Mouse (Mus musculus) liver (tissue): ENCODE measurements around the gene Tmem51.

Source experiments
- DNase-seq: peaks from one replicate; pipeline ENCODE4 v3.0.0-alpha.2; 2020; ENCODE audit warnings: mixed read lengths

Gene Tmem51

DNA sequence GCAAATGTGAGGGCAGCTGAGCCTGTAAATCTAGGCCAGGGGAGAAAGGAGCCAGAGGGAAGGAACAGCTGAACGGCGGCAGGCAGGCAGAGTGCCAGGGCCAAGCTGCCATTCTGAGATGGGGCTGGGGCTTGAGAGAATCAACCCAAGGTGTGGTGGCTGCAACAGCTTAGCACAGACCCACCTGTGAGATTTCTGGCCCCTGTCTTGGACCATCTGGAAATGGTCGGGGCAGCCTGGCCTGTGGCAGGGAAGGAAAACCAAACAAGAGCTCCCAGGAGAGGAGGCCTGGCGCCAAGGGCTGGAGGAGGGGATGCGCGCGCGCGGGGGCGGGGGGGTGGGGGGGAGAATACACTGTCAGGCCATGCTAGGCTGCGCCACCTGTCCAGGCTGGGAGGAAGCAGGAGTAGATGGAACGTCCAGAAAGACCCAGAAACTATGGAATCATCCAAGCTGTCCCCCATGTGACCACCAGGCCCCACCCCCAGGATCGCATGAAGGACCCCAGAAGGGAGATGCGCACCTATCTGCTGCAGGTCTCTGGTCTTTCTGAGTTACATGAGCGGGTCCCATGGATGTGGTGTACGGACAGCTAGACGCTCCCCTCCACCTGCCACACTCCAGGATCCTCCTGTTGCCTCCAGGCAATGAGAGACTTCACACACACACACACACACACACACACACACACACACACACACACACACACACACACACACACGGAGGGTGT, 3.0 kb downstream of the Tmem51 start:
- no peak for DNase-seq

DNA sequence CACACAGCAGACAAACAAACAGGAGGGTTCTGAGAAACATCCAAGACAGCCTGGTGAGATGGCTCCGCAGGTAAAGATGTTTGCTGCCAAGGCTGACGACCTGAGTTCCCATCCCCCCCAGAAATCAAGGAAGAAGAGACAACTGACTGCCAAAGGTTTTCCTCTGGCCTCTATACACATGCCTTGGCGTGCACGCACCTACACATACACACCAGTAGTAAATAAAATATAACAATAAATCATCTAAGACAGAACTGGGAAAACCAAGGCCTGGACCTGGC, 3.7 kb downstream of the Tmem51 start:
- no peak for DNase-seq

DNA sequence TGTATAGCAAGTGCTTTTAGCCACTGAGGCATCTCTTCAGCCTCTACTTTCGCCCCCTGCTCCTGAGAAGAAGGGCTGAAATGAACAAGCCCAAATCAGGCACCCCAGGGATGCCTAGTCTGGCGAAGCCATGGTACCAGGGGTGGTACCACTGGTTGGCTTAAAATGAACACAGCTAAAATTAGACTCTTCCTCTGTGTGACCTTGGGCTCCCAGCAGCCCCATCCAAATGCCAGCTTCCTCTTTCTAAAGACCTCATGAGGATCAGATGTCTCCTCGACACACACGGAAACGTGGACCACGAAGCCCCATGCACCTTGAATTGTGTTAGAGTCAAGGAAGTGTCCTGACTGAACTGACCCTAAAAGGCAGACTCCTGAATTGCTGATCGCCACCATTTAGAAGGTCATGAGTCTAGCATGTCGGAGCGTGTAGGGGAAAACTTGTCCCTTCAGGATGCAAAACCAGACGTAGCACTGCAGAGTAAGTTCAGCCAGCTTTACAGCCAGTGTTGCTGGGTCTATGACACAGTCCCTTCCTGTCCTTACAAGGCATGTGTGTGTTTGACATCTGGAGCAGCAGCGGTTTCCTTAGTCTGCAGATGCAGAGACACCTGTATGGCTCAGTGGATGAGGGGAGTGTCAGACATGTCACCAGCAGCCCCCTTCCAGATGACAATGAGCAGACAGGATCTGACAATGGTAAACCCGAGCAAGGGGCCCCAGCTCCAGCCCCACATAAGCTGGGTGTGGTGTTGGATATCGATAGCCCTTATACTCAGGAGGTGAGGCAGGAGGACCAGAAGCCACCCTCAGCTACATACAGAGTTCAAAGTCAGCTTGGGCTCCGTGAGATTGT, 4.2 kb downstream of the Tmem51 start:
- DNase-seq, result no peak

DNA sequence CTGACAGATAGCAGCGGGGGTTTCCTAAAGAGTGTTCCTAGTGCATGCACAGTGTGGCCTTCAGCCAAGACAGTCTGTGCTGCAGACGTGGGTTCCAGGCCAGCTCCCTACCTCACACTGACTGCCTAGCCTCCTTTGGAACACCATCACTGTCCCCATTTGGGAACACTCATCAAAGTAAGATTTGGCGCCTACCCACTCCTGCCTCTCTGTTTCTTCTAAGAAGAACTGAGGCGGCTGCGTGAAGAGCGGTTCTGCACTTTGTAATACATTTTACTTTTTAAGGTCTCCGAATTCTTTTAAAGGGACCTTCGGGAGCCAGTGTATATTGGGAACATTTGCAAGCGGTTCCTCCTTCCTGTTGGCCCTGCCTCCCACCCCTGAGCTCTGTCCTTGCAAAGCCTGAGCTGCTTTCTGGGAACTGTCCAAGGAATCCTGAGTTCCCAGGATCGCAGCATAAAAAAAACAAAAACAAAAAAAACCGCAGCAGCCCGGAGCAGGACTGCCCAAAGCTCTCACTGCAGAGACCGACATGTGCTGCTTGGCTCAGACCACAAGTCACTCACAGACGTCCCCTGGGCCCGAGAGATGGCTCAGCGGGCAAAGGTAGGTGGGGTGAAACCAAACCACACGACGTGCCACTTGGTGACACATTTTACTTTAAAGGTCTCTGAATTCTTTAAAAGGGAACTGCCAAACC, 6.4 kb downstream of the Tmem51 start:
- DNase-seq, result no peak

DNA sequence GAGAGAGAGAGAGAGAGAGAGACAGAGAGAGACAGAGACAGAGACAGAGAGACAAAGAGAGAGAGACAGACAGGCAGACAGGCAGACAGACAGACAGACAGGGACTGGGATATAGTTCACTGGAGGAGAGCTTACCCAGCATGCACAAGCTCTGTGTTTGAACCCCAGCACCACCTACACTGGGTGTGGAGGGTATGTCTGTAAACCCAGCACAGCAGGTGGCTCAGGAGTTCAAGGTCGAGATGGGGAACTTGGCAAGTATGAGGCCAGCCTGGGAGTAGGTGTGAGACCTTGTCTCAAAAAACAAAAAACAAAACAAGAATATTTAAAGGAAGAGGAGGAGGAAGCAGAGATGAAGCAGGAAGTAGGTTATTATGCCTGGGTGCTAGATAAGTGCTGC, 7.2 kb downstream of the Tmem51 start:
- no peak for DNase-seq

DNA sequence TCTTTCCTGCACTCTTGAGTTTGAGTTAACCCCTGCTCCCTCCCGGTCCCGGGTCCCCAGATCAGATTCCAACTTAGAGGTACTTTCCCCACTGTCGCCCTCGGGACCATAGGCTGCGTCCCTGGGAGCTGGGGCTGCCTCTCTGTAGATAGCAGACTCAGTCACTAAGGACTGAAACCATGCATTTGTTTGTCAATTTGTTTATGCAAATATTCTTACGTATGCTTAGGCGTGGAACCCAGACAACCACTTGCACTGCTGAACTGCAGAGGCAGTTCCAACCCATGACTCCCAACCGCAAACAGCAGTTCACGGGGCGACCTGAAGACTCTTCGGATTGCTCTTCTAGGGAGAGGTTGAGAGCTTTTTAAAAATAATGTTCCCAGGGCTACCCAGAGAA, 8.2 kb downstream of the Tmem51 start:
- no peak for DNase-seq

DNA sequence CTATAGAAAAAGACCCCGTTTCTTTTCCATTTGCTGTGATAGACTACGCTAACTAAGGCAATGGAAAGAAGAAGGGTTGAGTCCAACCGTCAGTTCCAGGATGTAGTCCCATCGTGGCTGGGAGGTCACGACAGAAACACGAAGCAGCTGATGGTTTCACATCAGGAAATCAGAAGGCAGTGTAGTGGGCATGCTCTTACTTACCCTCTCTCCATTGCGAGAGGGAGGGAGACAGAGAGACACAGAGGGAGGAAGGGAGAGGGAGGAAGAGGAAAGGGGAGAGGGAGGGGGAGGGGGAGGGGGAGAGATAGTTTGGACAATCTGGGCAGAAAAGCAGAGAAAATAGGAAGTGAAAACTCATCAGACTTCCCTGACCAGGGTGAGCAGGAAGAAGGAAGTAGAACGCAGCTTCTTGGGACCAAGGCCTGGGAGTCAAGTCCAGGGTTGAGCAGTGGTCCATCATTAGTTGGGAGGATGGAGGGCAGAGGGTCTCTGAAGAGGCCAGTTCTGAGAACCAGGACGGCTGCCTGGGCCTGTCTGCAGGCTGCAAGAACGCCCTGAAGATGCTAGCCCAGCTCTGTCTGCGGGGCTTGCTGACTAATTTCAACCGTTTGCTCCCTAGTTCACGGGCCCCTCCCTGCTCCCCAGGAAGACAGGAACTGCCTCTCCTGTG, 9.9 kb downstream of the Tmem51 start:
- no peak for DNase-seq

DNA sequence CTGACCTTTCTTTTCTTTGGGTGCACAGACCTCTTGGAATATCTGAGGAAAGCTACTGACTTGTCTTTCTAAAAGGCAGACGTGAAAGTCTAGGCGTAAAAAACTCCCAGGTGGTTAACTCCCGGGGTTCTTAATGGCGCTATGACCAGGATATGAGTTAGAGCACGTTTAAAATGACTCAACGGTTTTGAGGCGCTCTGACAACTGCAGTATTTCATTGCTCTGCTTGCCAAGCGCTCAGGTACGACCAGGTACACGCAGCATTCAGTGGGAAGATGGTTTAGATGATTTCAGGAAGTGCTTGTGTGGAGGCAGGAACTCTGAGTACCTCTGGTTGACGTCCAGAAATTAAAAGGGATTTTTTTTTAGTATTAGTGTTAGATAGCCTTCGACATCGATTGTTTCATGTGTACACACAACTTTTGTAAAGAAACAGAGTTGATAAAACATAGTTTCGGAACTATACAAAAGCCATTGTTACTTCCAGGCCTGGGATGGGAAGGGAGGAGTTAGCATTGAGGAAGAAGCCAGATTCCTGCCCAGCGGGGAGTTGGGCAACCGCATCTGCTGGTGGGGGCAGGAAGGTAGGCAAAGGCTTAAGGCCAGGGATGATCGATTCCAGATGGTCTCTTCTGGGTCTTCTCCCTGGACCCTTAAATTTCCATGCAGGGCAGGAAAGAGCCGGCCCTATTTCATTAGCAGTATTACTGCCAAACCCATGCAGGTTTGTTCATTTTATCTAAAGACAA, 12.7 kb downstream of the Tmem51 start:
- no peak for DNase-seq

DNA sequence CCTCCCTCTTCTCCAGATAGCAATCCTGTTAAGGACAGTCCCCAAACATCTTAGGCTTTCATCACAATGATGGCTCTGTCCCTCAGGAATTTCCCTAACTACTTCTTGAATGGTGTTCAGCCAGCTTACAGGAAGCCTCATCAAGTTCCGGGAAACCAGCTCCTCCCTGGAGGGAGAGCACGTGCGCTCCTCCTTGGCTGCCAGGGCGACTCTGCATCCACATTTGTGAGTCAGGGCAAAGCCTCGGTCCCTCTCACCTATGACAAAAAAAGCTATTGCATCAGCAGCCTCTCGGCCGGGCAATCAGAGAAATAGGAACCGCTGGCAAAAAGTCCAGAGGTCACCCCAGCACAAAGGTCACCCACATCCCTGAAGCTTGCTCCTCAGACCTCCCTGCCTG, 13.3 kb downstream of the Tmem51 start:
- no peak for DNase-seq

DNA sequence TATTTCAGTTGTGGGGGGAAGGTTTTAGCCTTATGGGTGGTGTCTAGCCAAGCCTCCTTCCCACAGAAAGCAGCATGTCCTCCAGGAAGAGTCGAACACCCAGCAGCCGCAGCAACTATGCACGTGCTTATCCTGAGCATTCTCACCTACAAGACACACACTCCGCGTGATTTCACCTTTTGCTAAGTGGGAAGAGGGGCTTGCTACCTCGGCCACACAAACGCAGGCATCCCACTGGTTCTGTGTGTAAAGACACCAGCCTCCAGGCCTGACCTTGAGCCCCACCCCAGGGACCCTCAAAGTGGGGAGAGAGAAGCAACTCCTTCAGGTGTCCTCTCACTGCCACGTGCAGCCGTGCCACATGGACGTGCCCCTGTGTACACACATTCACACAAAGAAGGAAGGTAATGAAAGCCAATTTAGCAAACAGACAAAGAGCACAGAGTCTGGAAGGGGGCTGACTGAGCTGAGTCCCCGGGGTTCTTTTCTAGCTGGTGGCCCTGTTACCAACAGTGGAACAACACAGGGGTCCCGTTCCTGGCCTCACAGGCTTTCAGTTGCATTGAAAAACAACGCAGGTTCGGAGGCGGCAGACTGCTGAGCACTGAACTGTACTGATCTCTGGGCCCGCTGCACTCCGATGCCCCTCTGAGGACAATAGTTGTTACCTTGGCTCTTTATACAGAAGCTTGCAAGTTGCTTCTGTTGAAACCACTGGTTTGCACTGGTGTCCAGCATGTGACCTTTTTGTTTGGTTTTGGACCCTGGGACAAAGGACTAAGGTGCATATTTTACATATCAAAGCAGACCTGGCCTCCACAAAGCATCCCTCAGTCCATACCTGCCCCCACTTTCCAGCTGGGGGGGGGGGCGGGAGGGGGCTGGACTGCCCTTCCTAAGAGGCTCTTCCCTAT, 14.9 kb downstream of the Tmem51 start:
- DNase-seq, result no peak

DNA sequence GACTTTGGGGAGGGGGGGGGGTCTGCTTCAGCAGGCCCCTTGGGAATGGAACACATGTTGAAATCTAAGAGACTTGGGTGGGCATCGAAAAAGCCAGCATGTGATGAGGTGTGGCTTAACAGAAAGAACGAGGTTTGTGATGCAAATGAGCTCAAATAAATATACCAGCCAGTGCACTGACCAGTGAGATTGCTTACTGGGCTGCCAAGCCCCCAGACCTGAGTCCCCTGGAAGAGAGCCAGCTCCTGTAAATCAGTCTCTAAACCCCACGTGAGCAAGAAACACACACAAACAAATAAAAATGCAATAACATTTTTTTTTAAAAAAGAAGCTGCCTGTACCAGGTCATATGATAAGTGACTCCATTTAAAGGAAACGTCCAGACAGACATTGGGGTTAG, 17.5 kb downstream of the Tmem51 start:
- DNase-seq, result no peak

DNA sequence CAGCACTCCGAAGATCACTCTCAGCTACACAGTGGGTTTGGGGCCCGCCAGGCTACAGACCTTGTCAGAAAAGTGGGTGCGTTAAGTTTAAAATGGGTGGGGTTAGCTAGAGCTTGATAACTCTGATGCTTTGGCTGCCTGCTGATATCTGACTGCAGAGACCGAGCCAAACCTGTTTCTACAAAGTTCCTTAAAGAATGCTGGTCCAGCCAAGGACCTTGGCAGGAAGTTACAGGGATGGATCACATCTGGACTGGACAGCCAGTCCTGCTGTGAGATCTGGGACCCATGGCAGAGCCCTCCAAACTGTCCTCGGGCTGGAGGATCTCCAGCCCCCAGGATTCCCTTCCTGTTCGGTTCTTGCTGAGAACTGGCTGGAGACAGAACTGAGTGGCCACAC, 18.3 kb downstream of the Tmem51 start:
- DNase-seq, result no peak

DNA sequence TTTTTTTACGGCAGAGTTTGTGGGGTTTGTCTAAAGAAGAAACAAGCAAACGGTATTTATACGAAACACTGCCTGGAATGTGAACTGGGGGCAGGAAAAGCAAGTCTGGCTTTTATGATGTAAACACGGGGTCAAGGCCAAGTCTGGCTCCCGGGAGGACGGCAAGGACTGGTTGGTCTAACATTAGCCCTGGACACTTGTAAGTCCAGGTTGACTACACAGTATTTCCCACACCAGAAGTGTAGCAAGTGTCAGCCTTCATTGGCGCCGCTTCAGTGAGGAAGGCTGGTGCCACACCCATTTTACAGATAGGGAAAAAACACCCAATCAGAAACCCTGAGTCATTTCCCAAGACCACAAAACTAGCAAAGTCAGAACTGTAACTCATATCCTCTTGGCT, 18.8 kb downstream of the Tmem51 start:
- DNase-seq, result no peak

DNA sequence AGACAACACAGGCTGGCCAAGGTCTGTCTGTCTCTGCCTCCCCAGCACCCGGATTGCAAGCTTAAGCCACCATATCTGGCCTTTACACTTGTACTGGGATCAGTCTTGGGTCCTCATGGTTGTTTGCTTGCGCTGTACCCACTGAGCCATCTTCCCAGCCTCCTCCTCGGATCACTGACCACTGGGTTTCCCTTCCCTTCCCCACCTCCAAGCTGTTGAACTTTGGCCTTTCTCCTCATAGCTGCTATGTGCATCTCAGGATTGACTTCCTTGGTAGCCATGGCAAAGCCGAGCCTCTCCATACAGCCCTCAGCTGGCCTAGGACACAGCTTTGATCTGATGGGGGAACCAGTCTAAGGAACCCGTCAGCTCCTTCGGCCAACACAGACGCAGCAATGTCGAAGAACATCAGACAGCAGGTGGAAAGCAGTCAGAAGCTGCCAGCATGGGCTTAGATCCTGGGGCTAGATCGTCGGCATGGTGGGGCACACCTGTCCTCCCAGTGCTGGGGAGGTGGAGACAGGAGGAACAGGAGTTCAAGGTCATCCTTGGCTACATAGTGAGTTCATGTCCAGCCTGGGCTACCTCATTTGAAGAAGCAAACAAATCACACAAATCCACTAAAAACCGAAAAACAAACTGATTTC, 19.4 kb downstream of the Tmem51 start:
- DNase-seq, result no peak

DNA sequence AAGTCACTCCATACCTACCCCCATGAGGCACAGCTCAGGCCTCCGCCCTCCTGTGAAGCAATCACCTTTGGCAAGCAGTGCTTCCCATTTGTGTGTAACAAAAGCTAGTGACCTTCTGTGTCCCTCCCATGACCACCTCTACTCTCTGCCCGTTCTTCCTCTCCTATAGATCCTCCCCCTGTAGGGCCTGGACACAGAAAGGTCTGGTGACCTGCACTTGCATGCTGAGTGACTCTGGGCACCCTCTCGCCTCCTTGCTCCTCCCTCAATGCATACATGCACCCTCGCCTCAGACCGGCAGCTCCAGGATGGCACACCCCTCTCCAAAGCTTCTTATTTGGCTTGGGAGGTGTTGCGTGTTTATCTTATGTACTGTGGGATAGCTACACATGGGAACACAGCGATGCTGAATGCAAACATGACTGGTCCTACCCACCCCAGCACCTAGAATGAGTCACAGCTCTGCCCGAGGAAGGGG, 21.0 kb downstream of the Tmem51 start:
- DNase-seq, result no peak

DNA sequence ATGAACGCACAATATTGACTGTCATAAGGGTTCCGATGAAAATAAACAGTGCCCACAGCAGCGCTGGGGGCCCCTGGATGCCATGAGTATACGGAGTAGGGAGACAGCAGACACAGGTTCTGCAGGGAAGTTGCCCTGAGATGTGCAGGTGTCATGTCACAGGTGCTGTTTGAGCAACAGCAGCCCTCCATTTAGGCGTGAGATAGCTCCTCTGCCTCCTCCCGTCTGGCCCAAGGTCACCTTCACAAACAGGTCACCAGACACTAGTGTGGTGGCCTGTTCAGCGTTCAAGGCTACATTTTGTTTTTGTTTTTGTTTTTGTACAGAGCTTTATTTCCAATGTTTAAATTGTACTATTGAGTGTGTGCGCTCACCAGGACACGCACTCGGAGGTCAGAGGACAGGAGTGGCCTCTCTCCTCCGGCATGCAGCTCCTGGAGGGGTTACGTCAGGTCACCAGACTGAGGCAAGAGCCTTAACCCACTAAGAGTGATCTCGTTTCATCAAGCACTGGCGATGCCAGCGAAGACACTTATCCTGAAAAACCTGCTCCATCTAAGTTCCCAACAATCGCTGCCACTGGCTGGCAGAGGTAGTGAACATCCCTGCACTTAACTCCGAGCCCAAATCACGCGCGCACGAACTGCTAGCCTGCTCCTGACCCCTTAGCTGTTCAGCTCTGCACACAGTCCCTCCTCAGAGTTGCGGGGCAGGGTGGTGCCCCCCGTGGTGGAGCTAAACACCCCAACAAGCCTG, 22.4 kb downstream of the Tmem51 start:
- DNase-seq, result no peak

DNA sequence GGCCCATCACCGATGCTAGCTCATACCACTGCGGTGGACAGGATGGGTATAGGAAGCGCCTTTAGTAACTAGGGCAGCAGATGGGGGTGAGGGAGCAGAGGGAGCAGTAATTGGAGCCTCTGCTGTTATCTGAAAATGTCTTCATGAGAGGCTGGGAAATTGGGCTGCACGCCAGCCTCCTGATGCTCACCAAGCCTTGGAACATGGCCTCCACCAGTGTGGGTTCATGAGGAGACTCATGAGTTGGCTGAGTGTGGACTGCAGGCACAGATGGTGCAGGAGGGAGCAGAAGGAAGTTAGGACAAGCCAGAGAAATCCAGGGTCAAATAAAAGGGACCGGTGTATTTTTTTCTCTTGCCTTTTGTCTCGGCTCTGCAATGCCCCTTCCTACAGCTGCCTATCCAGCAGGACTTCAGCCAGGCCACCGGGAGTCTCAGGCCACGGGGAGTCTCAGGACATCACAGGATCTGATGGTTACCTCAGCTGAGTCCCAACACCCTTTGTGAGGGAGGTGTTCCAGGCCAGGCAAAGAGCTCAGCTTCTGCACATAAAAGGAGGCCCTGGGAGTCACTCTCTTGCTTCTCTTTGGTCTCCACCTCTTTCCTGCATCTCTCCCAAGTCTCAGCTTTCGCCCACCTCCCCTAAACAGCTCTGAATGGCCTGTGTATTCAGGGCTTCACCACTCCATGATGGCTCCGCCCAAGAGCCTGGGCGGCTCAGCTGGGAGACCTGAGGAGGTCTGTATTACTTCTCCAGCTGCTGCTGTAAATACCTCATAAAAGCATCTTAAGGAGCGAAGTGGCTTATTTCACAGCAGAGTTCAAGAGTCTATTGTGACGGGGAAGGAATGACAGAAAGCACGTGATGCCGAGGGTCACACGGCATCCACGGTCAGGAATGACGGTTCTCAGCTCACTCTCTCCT, 23.4 kb downstream of the Tmem51 start:
- DNase-seq, result no peak

DNA sequence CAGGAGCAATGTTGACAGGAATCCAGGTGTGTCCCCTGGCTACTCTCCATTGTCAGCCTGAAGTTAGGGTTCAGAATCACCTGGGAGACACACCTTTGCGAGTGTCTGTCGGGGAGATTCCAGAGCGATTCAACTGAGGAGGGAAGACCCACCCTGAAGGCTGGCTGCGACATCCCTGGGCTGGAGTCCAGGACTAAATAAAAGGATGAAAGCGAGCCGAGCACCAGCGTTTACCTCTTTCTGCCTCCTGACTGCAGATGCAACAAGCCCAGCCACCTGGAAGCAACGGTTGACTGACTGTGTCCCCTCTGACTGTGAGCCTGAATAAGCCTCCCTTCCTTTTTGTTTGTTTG, 24.3 kb downstream of the Tmem51 start:
- no peak for DNase-seq
